Mouse (Mus musculus) urinary bladder, postnatal 14 days (tissue): ENCODE results near the gene Ms4a2.

Source experiments
- DNase-seq: peaks from one replicate; pipeline ENCODE4 v3.0.0; 2021; ENCODE audit warnings: low spot score

Gene Ms4a2

DNA sequence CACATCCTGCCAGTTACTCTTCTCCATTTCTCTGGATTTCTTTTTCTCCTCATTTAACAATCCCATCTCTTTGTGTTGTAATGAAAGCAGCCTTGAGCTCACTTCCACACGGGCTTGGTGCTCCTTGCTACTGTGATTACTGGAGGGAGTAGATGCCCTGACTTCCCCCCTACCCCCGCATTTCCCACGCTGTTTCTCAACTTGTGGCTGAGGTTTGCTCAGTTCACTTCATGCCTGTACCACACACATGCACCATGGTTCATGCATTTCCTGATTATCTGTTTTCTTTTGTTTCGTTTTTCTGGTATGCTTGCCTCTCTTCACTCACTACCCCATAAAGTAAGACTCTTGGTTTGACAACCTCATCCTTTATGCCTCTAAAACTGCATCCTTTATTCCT is 34.3 kb downstream of the Ms4a2 start:
- DNase-seq, result no peak

DNA sequence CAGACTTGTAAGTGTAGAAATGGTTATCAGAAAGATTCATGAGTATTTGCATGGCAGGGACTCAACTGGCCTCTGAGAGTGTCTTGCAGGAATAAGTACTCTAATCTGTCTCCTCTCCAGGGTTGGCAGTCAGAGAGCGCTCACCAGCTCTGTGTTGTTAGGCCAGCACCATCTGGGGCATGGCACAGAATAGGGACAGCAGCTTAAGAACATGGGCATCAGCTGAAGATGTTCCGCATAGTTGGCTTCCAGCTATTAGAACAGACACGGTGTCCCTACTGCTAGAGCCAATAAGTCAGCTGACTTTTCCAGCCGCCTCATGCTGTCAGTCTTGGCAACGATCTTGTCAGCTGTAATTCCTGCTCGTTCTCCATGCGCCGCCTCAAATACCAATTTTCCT is 48.6 kb downstream of the Ms4a2 start:
- no peak for DNase-seq
